Mouse (Mus musculus) embryonic facial prominence, embryonic 15.5 days (tissue): ENCODE results near the gene Thrap3. TPM values are rescaled to one million over a fixed set of nuclear protein-coding genes. Genes with fewer than 3 reads are reported as not detected.

Source experiments
- ATAC-seq: fragments of 200-750 bp; cut with Nextera tagmentation; 2 replicates; pipeline ENCODE4 v1.8.0; 2017; ENCODE audit warnings: low read depth, moderate TSS enrichment; ENCODE audit not compliant: insufficient number of reproducible peaks, low FRiP score, low TSS enrichment
- H3K27ac ChIP-seq: fragments of 300-500 bp; sonication (generic); replicated peaks from 2 replicates; pipeline ENCODE4 v1.5.1; 2015; ENCODE audit warnings: mild to moderate bottlenecking, inconsistent platforms
- H3K27me3 ChIP-seq: fragments of 300-500 bp; sonication (generic); 2 replicates; pipeline ENCODE4 v1.6.1; 2015; ENCODE audit warnings: inconsistent platforms
- H3K36me3 ChIP-seq: fragments of 300-500 bp; sonication (generic); 2 replicates; pipeline ENCODE4 v1.6.1; 2015; ENCODE audit warnings: mild to moderate bottlenecking, inconsistent platforms
- H3K4me1 ChIP-seq: fragments of 300-500 bp; sonication (generic); 2 replicates; pipeline ENCODE4 v1.6.1; 2015; ENCODE audit warnings: inconsistent platforms
- H3K4me2 ChIP-seq: fragments of 300-500 bp; sonication (generic); replicated peaks from 2 replicates; pipeline ENCODE4 v1.6.1; 2015; ENCODE audit warnings: mild to moderate bottlenecking, inconsistent platforms
- H3K4me3 ChIP-seq: fragments of 300-500 bp; sonication (generic); replicated peaks from 2 replicates; pipeline ENCODE4 v1.5.1; 2015; ENCODE audit warnings: mild to moderate bottlenecking, inconsistent platforms
- H3K9ac ChIP-seq: fragments of 300-500 bp; sonication (generic); 2 replicates; pipeline ENCODE4 v1.6.1; 2015; ENCODE audit warnings: inconsistent platforms
- H3K9me3 ChIP-seq: fragments of 300-500 bp; sonication (generic); replicated peaks from 2 replicates; pipeline ENCODE4 v1.6.1; 2016; ENCODE audit warnings: inconsistent platforms
- WGBS: fragments of 180-500 bp; shearing (Covaris S2); methylation state at CpG from one replicate; pipeline ENCODE4 v1.1.7; 2015; 5-methylcytosine and 5-hydroxymethylcytosine counted together
- polyA plus RNA-seq: library from polyadenylated mRNA; unstranded; fragments of >200 nt; fragmentation: Nextera tagmentation; extraction: Ambion mirVana; gene quantifications from 2 replicates; pipeline ENCODE4 v1.2.1, GENCODE M21; 2015

The Thrap3 gene
- polyA plus RNA-seq, 1 experiment from 2014 or later = 208 TPM

- Histone ChIP-seq H3K9ac (no peak overlapping the region), H3K4me3 (no peak overlapping the region)
These were observed 50.7 kb downstream of the Thrap3 start for GRCm38 (mm10) chr4:126151701-126152440.

GRCm38 (mm10) chr4:126150949-126151320 is 51.6 kb downstream of the Thrap3 start:
- peak overlapping the region; percentile 89 for H3K4me2 ChIP-seq
- peaks cover 57% of the 10 kb centered on the region for H3K4me1 ChIP-seq
- no peak overlapping the region for H3K9ac ChIP-seq
- H3K27ac ChIP-seq = peak overlapping the region; percentile 92
- no peak for ATAC-seq
- no peaks in the 10 kb centered on the region for H3K9me3 ChIP-seq
- WGBS = 31% methylated on average over 6 of the region's 6 CpGs
- H3K36me3 ChIP-seq = no peaks in the 10 kb centered on the region; the same call in none of the 2 replicates
- H3K4me3 ChIP-seq = peak overlapping the region; percentile 64
- no peaks in the 10 kb centered on the region for H3K27me3 ChIP-seq

More at GRCm38 (mm10) chr4:126151701-126152440, 50.7 kb downstream of the Thrap3 start:
- Histone ChIP-seq H3K9me3 (no peaks in the 10 kb centered on the region), H3K4me2 (no peak overlapping the region), H3K27me3 (no peaks in the 10 kb centered on the region), H3K36me3 (peaks cover 6% of the 10 kb centered on the region), H3K27ac (peak overlapping the region; percentile 92; the same call in 1 of the 2 replicates), H3K4me1 (peaks cover 62% of the 10 kb centered on the region)
- WGBS = 80% methylated on average over 16 of the region's 16 CpGs
- no peak for ATAC-seq

GRCm38 (mm10) chr4:126150297-126150948 is 52.1 kb downstream of the Thrap3 start:
- peak overlapping the region; percentile 64 for H3K4me3 ChIP-seq
- H3K4me1 ChIP-seq = peaks cover 52% of the 10 kb centered on the region
- H3K4me2 ChIP-seq = peak overlapping the region; percentile 89
- ATAC-seq = peak; percentile 92
- no peak overlapping the region for H3K9ac ChIP-seq
- H3K27ac ChIP-seq = peak overlapping the region; percentile 92
- whole genome bisulfite sequencing = 18% methylated on average over 16 of the region's 16 CpGs
- H3K36me3 ChIP-seq = no peaks in the 10 kb centered on the region; the same call in none of the 2 replicates
- H3K27me3 ChIP-seq = no peaks in the 10 kb centered on the region
- no peaks in the 10 kb centered on the region for H3K9me3 ChIP-seq

GRCm38 (mm10) chr4:126149798-126150197 is 52.8 kb downstream of the Thrap3 start:
- H3K9me3 ChIP-seq = no peaks in the 10 kb centered on the region
- ATAC-seq = no peak
- WGBS = 6% methylated on average over 10 of the region's 10 CpGs
- H3K4me3 ChIP-seq = peak overlapping the region; percentile 64
- H3K4me1 ChIP-seq = peaks cover 48% of the 10 kb centered on the region
- no peaks in the 10 kb centered on the region for H3K27me3 ChIP-seq
- H3K36me3 ChIP-seq = no peaks in the 10 kb centered on the region; the same call in none of the 2 replicates
- peak overlapping the region; percentile 56; the same call in 1 of the 2 replicates for H3K9ac ChIP-seq
- H3K4me2 ChIP-seq = peak overlapping the region; percentile 89
- peak overlapping the region; percentile 92 for H3K27ac ChIP-seq

GRCm38 (mm10) chr4:126149041-126149676 is 53.4 kb downstream of the Thrap3 start:
- H3K4me3 ChIP-seq = peak overlapping the region; percentile 64

GRCm38 (mm10) chr4:126148161-126148961 is 54.2 kb downstream of the Thrap3 start:
- H3K4me3 ChIP-seq = peak overlapping the region; percentile 64
- peak; percentile 77 for ATAC-seq
- no peaks in the 10 kb centered on the region; the same call in none of the 2 replicates for H3K36me3 ChIP-seq
- H3K4me1 ChIP-seq = peaks cover 48% of the 10 kb centered on the region
- no peaks in the 10 kb centered on the region for H3K9me3 ChIP-seq
- H3K4me2 ChIP-seq = peak overlapping the region; percentile 89
- peak overlapping the region; percentile 56 for H3K9ac ChIP-seq
- H3K27ac ChIP-seq = peak overlapping the region; percentile 92
- H3K27me3 ChIP-seq = no peaks in the 10 kb centered on the region
- 1% methylated on average over 57 of the region's 67 CpGs for WGBS

More at GRCm38 (mm10) chr4:126149041-126149676, 53.4 kb downstream of the Thrap3 start:
- no peak for ATAC-seq
- Histone ChIP-seq H3K9me3 (no peaks in the 10 kb centered on the region), H3K27me3 (no peaks in the 10 kb centered on the region), H3K4me2 (peak overlapping the region; percentile 89), H3K9ac (peak overlapping the region; percentile 56), H3K27ac (peak overlapping the region; percentile 92), H3K36me3 (no peaks in the 10 kb centered on the region; the same call in none of the 2 replicates), H3K4me1 (peaks cover 48% of the 10 kb centered on the region)
- WGBS = 11% methylated on average over 42 of the region's 42 CpGs

GRCm38 (mm10) chr4:126147533-126148160 is 54.9 kb downstream of the Thrap3 start, which contains the start of gene Eva1b:
TSS of gene Eva1b (plus strand) at chr4:126147744.
- H3K9me3 ChIP-seq = no peaks in the 10 kb centered on the region
- peak within 1 kb of the TSS; percentile 64 for H3K4me3 ChIP-seq
- H3K4me1 ChIP-seq = peaks cover 48% of the 10 kb centered on the region
- peak within 1 kb of the TSS; percentile 92 for H3K27ac ChIP-seq
- H3K9ac ChIP-seq = peak within 1 kb of the TSS; percentile 56
- 2% methylated on average over 24 of the region's 24 CpGs for WGBS
- H3K27me3 ChIP-seq = no peaks in the 10 kb centered on the region
- H3K36me3 ChIP-seq = no peaks in the 10 kb centered on the region; the same call in none of the 2 replicates
- peak within 1 kb of the TSS; percentile 89 for H3K4me2 ChIP-seq
- peak; percentile 26 for ATAC-seq

- no peaks in the 10 kb centered on the region; the same call in 1 of the 2 replicates for H3K36me3 ChIP-seq
- no peaks in the 10 kb centered on the region for H3K27me3 ChIP-seq
- H3K9me3 ChIP-seq = no peaks in the 10 kb centered on the region
- no peak overlapping the region for H3K9ac ChIP-seq
- H3K27ac ChIP-seq = peak overlapping the region; percentile 92
- peak overlapping the region; percentile 64; the same call in 1 of the 2 replicates for H3K4me3 ChIP-seq
- ATAC-seq = no peak
- whole genome bisulfite sequencing = 32% methylated on average over 9 of the region's 9 CpGs
- H3K4me2 ChIP-seq = peak overlapping the region; percentile 89
- H3K4me1 ChIP-seq = peaks cover 45% of the 10 kb centered on the region
These were observed 55.5 kb downstream of the Thrap3 start for GRCm38 (mm10) chr4:126146974-126147532.

GRCm38 (mm10) chr4:126145396-126145795 is 57.2 kb downstream of the Thrap3 start:
- ATAC-seq = no peak
- Histone ChIP-seq H3K27me3 (no peaks in the 10 kb centered on the region), H3K27ac (no peak overlapping the region), H3K36me3 (peaks cover under 1% of the 10 kb centered on the region; the same call in 1 of the 2 replicates), H3K4me1 (peaks cover 32% of the 10 kb centered on the region), H3K4me3 (no peak overlapping the region), H3K4me2 (no peak overlapping the region), H3K9ac (no peak overlapping the region), H3K9me3 (no peaks in the 10 kb centered on the region)
- WGBS = 28% methylated on average over 4 of the region's 4 CpGs

- Histone ChIP-seq H3K4me3 (no peak overlapping the region), H3K4me2 (no peak overlapping the region), H3K27ac (no peak overlapping the region; the same call in 1 of the 2 replicates), H3K9me3 (no peaks in the 10 kb centered on the region), H3K27me3 (no peaks in the 10 kb centered on the region), H3K4me1 (0 out of 2 replicates have a peak, but pooled peaks cover 4% of the 10 kb centered on the region), H3K36me3 (peaks cover 39% of the 10 kb centered on the region), H3K9ac (no peak overlapping the region)
- ATAC-seq = no peak
- 56% methylated on average over 5 of the region's 5 CpGs for WGBS
These were observed 61.5 kb downstream of the Thrap3 start for GRCm38 (mm10) chr4:126141021-126141420.
